10 mouse cellular contexts compared by ENCODE assay signal in the genomic region with DNA sequence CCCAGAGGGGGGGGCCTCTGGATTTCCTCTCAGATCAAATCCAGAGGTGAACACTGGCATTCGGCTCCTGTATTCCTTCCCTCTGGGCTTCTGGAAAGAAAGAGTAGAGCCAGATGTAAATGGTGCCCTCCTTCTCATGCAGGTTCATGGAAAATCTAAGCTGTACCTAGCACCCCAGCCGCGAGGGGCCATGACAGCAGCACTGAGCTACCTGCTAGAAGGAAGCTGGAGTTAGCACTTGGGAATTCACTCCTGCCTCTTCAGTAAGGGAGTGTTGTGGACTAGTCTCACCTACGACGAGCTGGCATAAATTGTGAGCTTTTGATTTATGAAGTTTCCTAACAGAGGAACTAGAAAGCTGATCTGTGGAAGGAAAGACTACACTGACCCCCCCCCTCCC. TPM values are rescaled to one million over a fixed set of nuclear protein-coding genes. Genes with fewer than 3 reads are reported as not detected.
DNase-seq lines count a peak whose midpoint lies in the region; ATAC-seq and TF ChIP-seq lines count a peak whose summit lies in the region.
"Had no signal": no experiment of that assay in that cellular context is flagged by ENCODE, and none has a peak within 500 bp of the region (broad histone marks: within the 10 kb centered on the region; RNA-seq: fewer than 3 reads in every experiment).

No protein-coding gene starts in this region.

- H3K27me3 ChIP-seq in intestine, embryonic 15.5 days (replicated peaks): no peaks in the 10 kb centered on the region
- H3K27me3 ChIP-seq in intestine, embryonic 16.5 days (replicated peaks; ENCODE audit: control insufficient read depth, insufficient read depth, low read length): no peaks in the 10 kb centered on the region
- no peaks in the 10 kb centered on the region for H3K27me3 ChIP-seq in hindbrain, embryonic 14.5 days (ENCODE audit: control insufficient read depth, insufficient read depth, low read length)
- H3K27me3 ChIP-seq in midbrain, embryonic 16.5 days (ENCODE audit: control insufficient read depth, insufficient read depth, low read depth, low read length): no peaks in the 10 kb centered on the region

- H3K36me3 ChIP-seq in intestine, embryonic 15.5 days: no peaks in the 10 kb centered on the region
- H3K36me3 ChIP-seq in intestine, embryonic 16.5 days (ENCODE audit: control insufficient read depth, insufficient read depth, low read length): no peaks in the 10 kb centered on the region
- no peaks in the 10 kb centered on the region for H3K36me3 ChIP-seq in hindbrain, embryonic 14.5 days (replicated peaks; ENCODE audit: control insufficient read depth, insufficient read depth)
- H3K36me3 ChIP-seq in midbrain, embryonic 16.5 days (ENCODE audit: control insufficient read depth, insufficient read depth, low read length): no peaks in the 10 kb centered on the region

- ATAC-seq in intestine, embryonic 15.5 days: no peak
- no peak for ATAC-seq in intestine, embryonic 16.5 days
- no peak for ATAC-seq in hindbrain, embryonic 14.5 days (ENCODE audit: low FRiP score)
- no peak for ATAC-seq in midbrain, embryonic 16.5 days

- TF ChIP-seq POLR2A in cortical plate, adult 2 months (IDR thresholded peaks at IDR 0.05; ENCODE audit: extremely low read depth, insufficient read depth, low read length): no peak

- TF ChIP-seq CTCF in cortical plate, adult 2 months (IDR thresholded peaks at IDR 0.05; ENCODE audit: extremely low read depth, insufficient read depth, low read length): no peak

- 69% methylated on average over 5 of the region's 5 CpGs for WGBS in intestine, embryonic 15.5 days
- 80% methylated on average over 5 of the region's 5 CpGs for WGBS in intestine, embryonic 16.5 days
- WGBS in hindbrain, embryonic 14.5 days: 83% methylated on average over 5 of the region's 5 CpGs
- 85% methylated on average over 5 of the region's 5 CpGs for WGBS in midbrain, embryonic 16.5 days

- DNase-seq in hindbrain, embryonic 14.5 days (ENCODE audit: low spot score): no peak
- DNase-seq in cerebellum, adult 9-11 months: no peak
- DNase-seq in thymus, postnatal 10 days (ENCODE audit: low spot score in 2 of 2): no peak
- DNase-seq: thymus, postnatal 14 days had no signal

- no peaks in the 10 kb centered on the region for H3K9me3 ChIP-seq in intestine, embryonic 15.5 days
- H3K9me3 ChIP-seq in intestine, embryonic 16.5 days (ENCODE audit: control insufficient read depth, low read length): no peaks in the 10 kb centered on the region
- H3K9me3 ChIP-seq in hindbrain, embryonic 14.5 days (ENCODE audit: control insufficient read depth, low read length): no peaks in the 10 kb centered on the region
- H3K9me3 ChIP-seq in midbrain, embryonic 16.5 days (replicated peaks; ENCODE audit: control insufficient read depth, low read length, poor library complexity, severe bottlenecking): no peaks in the 10 kb centered on the region

- H3K27ac ChIP-seq in intestine, embryonic 15.5 days: 0 out of 2 replicates have a peak overlapping the region, but pooled peaks have one; percentile 7
- no peak overlapping the region for H3K27ac ChIP-seq in intestine, embryonic 16.5 days (ENCODE audit: low read length)
- H3K27ac ChIP-seq in cortical plate, adult 2 months (ENCODE audit: insufficient read depth, low read length): peak overlapping the region; percentile 85
- H3K27ac ChIP-seq in hindbrain, embryonic 14.5 days: peak overlapping the region; percentile 50
- H3K27ac ChIP-seq in midbrain, embryonic 16.5 days (ENCODE audit: low read length): peak overlapping the region; percentile 74

- no peaks in the 10 kb centered on the region; the same call in 1 of the 2 replicates for H3K4me1 ChIP-seq in intestine, embryonic 15.5 days (replicated peaks)
- no peaks in the 10 kb centered on the region for H3K4me1 ChIP-seq in intestine, embryonic 16.5 days (ENCODE audit: control insufficient read depth, insufficient read depth, low read length)
- H3K4me1 ChIP-seq in cortical plate, adult 2 months (ENCODE audit: control insufficient read depth, insufficient read depth, low read length): peaks cover 4% of the 10 kb centered on the region; the same call in 1 of the 2 replicates
- 0 out of 2 replicates have a peak, but pooled peaks cover 13% of the 10 kb centered on the region for H3K4me1 ChIP-seq in hindbrain, embryonic 14.5 days (replicated peaks; ENCODE audit: control insufficient read depth, insufficient read depth, low read length)
- peaks cover 16% of the 10 kb centered on the region for H3K4me1 ChIP-seq in midbrain, embryonic 16.5 days (ENCODE audit: control insufficient read depth, insufficient read depth, low read length)

- H3K4me2 ChIP-seq in intestine, embryonic 15.5 days (replicated peaks): no peak overlapping the region
- no peak overlapping the region for H3K4me2 ChIP-seq in intestine, embryonic 16.5 days (ENCODE audit: low read depth, low read length)
- no peak overlapping the region for H3K4me2 ChIP-seq in hindbrain, embryonic 14.5 days (replicated peaks)
- H3K4me2 ChIP-seq in midbrain, embryonic 16.5 days (ENCODE audit: low read length): peak overlapping the region; percentile 35; the same call in 1 of the 2 replicates

- H3K9ac ChIP-seq in intestine, embryonic 15.5 days: no peak overlapping the region
- H3K9ac ChIP-seq in intestine, embryonic 16.5 days (ENCODE audit: low read depth, low read length): no peak overlapping the region
- no peak overlapping the region for H3K9ac ChIP-seq in hindbrain, embryonic 14.5 days
- no peak overlapping the region for H3K9ac ChIP-seq in midbrain, embryonic 16.5 days (ENCODE audit: low read depth, low read length)

- H3K4me3 ChIP-seq in intestine, embryonic 15.5 days (replicated peaks): no peak overlapping the region
- H3K4me3 ChIP-seq in intestine, embryonic 16.5 days (ENCODE audit: low read length): no peak overlapping the region
- H3K4me3 ChIP-seq in cortical plate, adult 2 months (ENCODE audit: insufficient read depth, low read length): no peak overlapping the region
- H3K4me3 ChIP-seq in hindbrain, embryonic 14.5 days (replicated peaks; ENCODE audit: low read length): no peak overlapping the region
- H3K4me3 ChIP-seq in midbrain, embryonic 16.5 days (ENCODE audit: low read depth, low read length): no peak overlapping the region
- H3K4me3 ChIP-seq: erythroblast, embryonic 14.5 days had no signal

RNA-seq across cellular contexts. Expression of gene Txndc2, which starts 1.6 kb away (rescaled TPM):
- polyA plus RNA-seq in intestine, embryonic 15.5 days (2015; fragmentation: Nextera tagmentation; extraction: Ambion mirVana): not detected in 2 replicates
- not detected in 2 replicates for polyA plus RNA-seq in intestine, embryonic 16.5 days (2015; fragmentation: Nextera tagmentation; extraction: Ambion mirVana)
- 0.15 TPM in 1 of 2 replicates, not detected in the other for polyA plus RNA-seq in cortical plate, adult 2 months (2012; rRNA removed)
- polyA plus RNA-seq in hindbrain, embryonic 14.5 days (2014; fragmentation: Nextera tagmentation; extraction: Ambion mirVana): 0.21 and 0.22 TPM in 2 replicates
- not detected in 2 replicates for polyA plus RNA-seq in midbrain, embryonic 16.5 days (2015; fragmentation: Nextera tagmentation; extraction: Ambion mirVana)
- polyA plus RNA-seq: erythroblast, embryonic 14.5 days; kidney, embryonic 14.5 days had no signal

RNA-seq across cellular contexts. Expression of gene Vapa, which starts 30.2 kb away (rescaled TPM):
- 206 and 240 TPM in 2 replicates for polyA plus RNA-seq in intestine, embryonic 15.5 days (2015; fragmentation: Nextera tagmentation; extraction: Ambion mirVana)
- polyA plus RNA-seq in intestine, embryonic 16.5 days (2015; fragmentation: Nextera tagmentation; extraction: Ambion mirVana): 194 and 204 TPM in 2 replicates
- 84.1 and 87.5 TPM in 2 replicates for polyA plus RNA-seq in cortical plate, adult 2 months (2012; rRNA removed)
- polyA plus RNA-seq in hindbrain, embryonic 14.5 days (2014; fragmentation: Nextera tagmentation; extraction: Ambion mirVana): 292 and 314 TPM in 2 replicates
- 275 and 287 TPM in 2 replicates for polyA plus RNA-seq in midbrain, embryonic 16.5 days (2015; fragmentation: Nextera tagmentation; extraction: Ambion mirVana)
